Mouse (Mus musculus): ENCODE measurements at regions not wholly inside any gene's neighbourhood (a gene's known extent, or its start where the extent isn't known, plus 50 kb on each side); places are given as distances from the start of the nearest gene placed in this dataset.
A peak's percentile ranks its signal among the peaks of the same experiment; 100 is the strongest.

- peaks cover 37% of the 10 kb centered on the region for H3K4me1 ChIP-seq (replicated peaks)
- H3K4me2 ChIP-seq = no peak overlapping the region
- H3K27ac ChIP-seq = no peak overlapping the region
- H3K9ac ChIP-seq (replicated peaks) = no peak overlapping the region
- H3K27me3 ChIP-seq = no peaks in the 10 kb centered on the region
- ATAC-seq (ENCODE audit: insufficient number of reproducible peaks, insufficient read depth, low FRiP score, low TSS enrichment, low read depth) = 0 out of 2 replicates have a peak, but pooled peaks have one; percentile 21
- WGBS = 33% methylated on average over 4 of the region's 4 CpGs
- H3K4me3 ChIP-seq (replicated peaks) = no peak overlapping the region
- no peaks in the 10 kb centered on the region for H3K9me3 ChIP-seq
- H3K36me3 ChIP-seq = no peaks in the 10 kb centered on the region
Measured at GRCm38 (mm10) chr17:45966736-45967135, 65.4 kb downstream of the Vegfa start.

GRCm38 (mm10) chr17:45964031-45964430, 68.1 kb downstream of the Vegfa start:
- Histone ChIP-seq H3K4me3 (replicated peaks) (no peak overlapping the region), H3K27ac (no peak overlapping the region), H3K27me3 (no peaks in the 10 kb centered on the region), H3K9ac (replicated peaks) (no peak overlapping the region), H3K4me1 (replicated peaks) (peaks cover 40% of the 10 kb centered on the region), H3K9me3 (no peaks in the 10 kb centered on the region), H3K36me3 (no peaks in the 10 kb centered on the region), H3K4me2 (no peak overlapping the region)
- ATAC-seq (ENCODE audit: insufficient number of reproducible peaks, insufficient read depth, low FRiP score, low TSS enrichment, low read depth) = no peak

DNA sequence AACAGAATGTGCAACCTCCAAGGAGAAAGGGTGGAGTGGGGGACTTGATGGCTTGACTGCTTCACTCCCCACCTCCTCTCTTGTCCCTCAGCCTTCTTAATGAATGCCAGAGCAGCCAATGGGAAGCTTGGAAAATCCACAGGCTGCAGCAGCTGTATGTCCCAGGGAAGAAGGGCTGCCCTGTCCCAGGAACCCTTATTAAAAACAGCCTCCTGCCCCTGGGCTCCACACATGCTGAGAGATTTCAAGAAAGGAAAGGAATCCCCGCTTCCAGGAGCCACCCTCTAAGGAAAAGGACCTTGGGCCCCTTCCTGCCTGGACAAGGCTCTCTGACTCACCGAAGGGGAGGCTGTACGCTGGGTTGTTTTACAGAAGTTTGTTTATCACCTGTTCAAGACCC, 68.8 kb downstream of the Vegfa start:
- Histone ChIP-seq H3K9me3 (no peaks in the 10 kb centered on the region), H3K36me3 (no peaks in the 10 kb centered on the region), H3K4me3 (replicated peaks) (no peak overlapping the region), H3K4me1 (replicated peaks) (peaks cover 39% of the 10 kb centered on the region), H3K27ac (no peak overlapping the region), H3K4me2 (no peak overlapping the region), H3K9ac (replicated peaks) (no peak overlapping the region), H3K27me3 (no peaks in the 10 kb centered on the region)
- WGBS = 26% methylated on average over 3 of the region's 3 CpGs
- ATAC-seq (ENCODE audit: insufficient number of reproducible peaks, insufficient read depth, low FRiP score, low TSS enrichment, low read depth) = no peak

DNA sequence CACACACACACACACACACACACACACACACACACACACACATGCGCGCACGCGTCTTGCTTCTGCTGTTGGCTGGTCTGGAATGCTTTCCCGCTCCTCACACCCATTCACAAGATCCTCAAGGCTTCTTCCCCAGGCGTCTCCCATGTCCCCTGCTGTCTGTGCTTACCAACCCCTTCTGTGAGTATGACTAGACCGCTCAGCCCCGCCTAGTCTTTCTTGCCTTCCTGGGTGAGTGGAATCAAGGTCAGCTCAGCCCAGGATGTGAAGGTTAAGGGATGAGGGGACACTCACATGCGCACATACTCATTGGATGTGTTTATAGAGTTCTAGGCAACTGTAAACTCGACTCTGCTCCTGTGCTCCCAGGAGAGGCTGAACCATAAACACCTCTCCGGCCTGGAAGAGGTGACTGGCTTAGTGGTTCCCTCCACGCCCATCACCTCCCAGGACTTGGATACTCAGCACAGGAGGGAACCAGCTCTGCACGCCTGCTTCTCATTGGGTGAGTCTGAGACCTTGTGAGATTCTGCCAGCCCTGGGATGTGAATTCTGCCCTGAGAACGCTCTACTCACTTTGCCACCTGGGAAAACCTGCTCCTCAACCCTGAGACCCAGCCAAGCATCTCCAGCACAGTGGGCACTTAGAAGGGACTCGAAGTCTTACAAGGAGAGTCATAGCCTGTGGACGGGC, 70.4 kb downstream of the Vegfa start:
- Histone ChIP-seq H3K9ac (replicated peaks) (no peak overlapping the region), H3K9me3 (no peaks in the 10 kb centered on the region), H3K4me2 (no peak overlapping the region), H3K4me1 (replicated peaks) (peaks cover 30% of the 10 kb centered on the region), H3K27me3 (no peaks in the 10 kb centered on the region), H3K36me3 (no peaks in the 10 kb centered on the region), H3K27ac (no peak overlapping the region), H3K4me3 (replicated peaks) (no peak overlapping the region)
- no peak for ATAC-seq (ENCODE audit: insufficient number of reproducible peaks, insufficient read depth, low FRiP score, low TSS enrichment, low read depth)
- WGBS = 74% methylated on average over 16 of the region's 16 CpGs

DNA sequence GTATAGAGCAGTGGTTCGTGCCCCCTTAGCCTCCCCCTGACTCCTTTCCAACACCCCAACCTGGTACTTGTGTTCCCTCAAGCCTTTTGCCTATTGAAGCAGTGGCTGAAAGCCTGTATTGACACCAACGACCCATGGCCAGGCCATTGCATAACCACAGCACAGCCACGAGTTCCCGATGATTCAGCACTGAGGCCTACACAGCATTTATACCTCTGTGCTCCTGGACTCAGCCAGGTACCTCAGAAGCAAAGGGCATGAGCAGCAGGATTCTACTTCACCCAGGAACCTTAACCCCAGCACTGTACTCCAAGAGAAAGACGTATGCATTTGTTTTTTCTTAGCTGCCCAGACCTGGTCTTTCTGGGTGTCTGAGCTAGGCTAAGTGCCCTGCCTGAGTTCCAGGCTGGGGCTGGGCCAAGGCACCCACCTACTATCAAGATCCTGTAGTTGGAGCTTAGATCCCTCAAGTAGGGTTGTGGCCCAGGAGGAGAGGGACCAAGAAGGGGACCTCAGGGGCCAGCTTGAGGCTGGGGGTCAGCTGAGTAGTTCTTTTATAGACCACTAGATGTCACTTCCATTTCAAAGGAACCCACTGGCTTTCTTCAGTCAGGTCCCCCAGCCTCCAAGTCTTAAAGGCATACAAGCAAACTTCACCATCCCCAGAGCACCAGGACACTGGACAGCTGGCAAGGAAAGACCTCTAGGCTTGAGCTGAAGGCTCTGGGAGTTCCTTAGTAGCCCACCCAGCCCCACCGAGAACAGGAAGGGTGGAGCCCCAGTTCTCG, 73.9 kb downstream of the Vegfa start:
- Histone ChIP-seq H3K4me1 (replicated peaks) (peaks cover 33% of the 10 kb centered on the region), H3K36me3 (no peaks in the 10 kb centered on the region), H3K4me2 (no peak overlapping the region), H3K9ac (replicated peaks) (no peak overlapping the region), H3K4me3 (replicated peaks) (no peak overlapping the region), H3K9me3 (no peaks in the 10 kb centered on the region), H3K27ac (no peak overlapping the region), H3K27me3 (no peaks in the 10 kb centered on the region)
- no peak for ATAC-seq (ENCODE audit: insufficient number of reproducible peaks, insufficient read depth, low FRiP score, low TSS enrichment, low read depth)
- 85% methylated on average over 7 of the region's 7 CpGs for WGBS

DNA sequence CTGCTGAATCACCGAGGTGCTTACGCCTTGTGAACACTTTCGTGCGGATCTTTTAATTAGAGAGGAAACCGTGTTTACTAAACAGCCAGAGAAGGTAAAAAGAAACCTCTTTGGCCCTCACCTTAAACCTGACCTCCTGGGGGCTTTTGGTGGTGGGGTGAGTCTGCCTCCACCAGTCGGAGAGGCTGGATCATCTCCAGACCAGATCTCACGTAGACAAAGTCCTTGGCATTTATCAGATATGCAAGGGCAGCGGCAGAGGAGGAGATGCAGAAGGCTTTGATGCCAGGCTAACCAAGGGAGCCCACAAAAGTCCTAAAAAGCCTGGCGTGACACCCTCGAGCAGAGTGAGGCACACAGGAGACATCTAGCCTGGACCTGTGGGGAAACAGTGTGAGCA, 76.7 kb downstream of the Vegfa start:
- Histone ChIP-seq H3K9ac (replicated peaks) (no peak overlapping the region), H3K4me3 (replicated peaks) (no peak overlapping the region), H3K27me3 (no peaks in the 10 kb centered on the region), H3K9me3 (no peaks in the 10 kb centered on the region), H3K27ac (no peak overlapping the region), H3K4me2 (no peak overlapping the region), H3K36me3 (no peaks in the 10 kb centered on the region), H3K4me1 (replicated peaks) (peaks cover 21% of the 10 kb centered on the region)
- 61% methylated on average over 10 of the region's 10 CpGs for WGBS
- ATAC-seq (ENCODE audit: insufficient number of reproducible peaks, insufficient read depth, low FRiP score, low TSS enrichment, low read depth) = no peak

DNA sequence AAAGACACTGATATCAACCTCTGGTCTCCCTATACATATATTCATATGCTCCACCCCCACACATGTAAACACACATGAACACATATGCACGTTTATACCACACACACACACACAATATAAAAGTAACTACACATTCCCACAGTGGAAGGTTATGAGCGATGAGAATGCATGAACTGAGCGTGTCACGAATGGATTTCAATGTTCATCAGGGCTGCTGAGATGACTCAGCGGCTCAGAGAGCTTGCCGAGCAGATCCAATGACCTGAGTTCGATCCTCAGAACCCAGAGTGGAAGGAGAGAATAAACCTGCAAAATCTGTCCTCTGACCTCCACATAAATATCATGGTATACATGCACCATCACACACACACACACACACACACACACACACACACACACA, 77.3 kb downstream of the Vegfa start:
- Histone ChIP-seq H3K9ac (replicated peaks) (no peak overlapping the region), H3K36me3 (no peaks in the 10 kb centered on the region), H3K27ac (no peak overlapping the region), H3K4me3 (replicated peaks) (no peak overlapping the region), H3K9me3 (no peaks in the 10 kb centered on the region), H3K4me1 (replicated peaks) (peaks cover 21% of the 10 kb centered on the region), H3K27me3 (no peaks in the 10 kb centered on the region), H3K4me2 (no peak overlapping the region)
- ATAC-seq (ENCODE audit: insufficient number of reproducible peaks, insufficient read depth, low FRiP score, low TSS enrichment, low read depth) = no peak
- WGBS = 88% methylated on average over 7 of the region's 7 CpGs

DNA sequence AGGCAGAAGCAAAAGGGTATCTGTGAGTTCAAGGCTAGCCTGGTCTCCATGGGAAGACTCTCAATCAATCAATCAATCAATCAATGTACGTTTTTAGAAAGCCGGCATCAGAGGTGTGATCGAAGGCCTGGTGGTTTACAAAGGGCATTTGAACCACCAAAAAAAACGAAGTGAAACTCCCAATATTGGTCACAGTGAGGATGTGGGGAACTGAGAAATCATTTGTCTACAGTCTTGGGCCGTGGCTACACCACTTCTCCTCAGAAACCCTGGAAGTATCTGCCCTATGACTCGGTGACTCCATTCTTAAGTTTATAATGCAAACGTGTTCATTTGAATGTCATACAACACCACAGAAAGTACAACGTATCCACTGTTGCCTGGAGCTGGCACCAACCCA, 78.6 kb downstream of the Vegfa start:
- WGBS = 90% methylated on average over 8 of the region's 8 CpGs
- H3K27ac ChIP-seq = no peak overlapping the region
- no peaks in the 10 kb centered on the region for H3K9me3 ChIP-seq
- H3K9ac ChIP-seq (replicated peaks) = no peak overlapping the region
- no peaks in the 10 kb centered on the region for H3K27me3 ChIP-seq
- no peak for ATAC-seq (ENCODE audit: insufficient number of reproducible peaks, insufficient read depth, low FRiP score, low TSS enrichment, low read depth)
- H3K4me3 ChIP-seq (replicated peaks) = no peak overlapping the region
- peaks cover 21% of the 10 kb centered on the region for H3K4me1 ChIP-seq (replicated peaks)
- H3K4me2 ChIP-seq = no peak overlapping the region
- no peaks in the 10 kb centered on the region for H3K36me3 ChIP-seq

GRCm38 (mm10) chr17:45950533-45951164, 81.5 kb downstream of the Vegfa start:
- ATAC-seq (ENCODE audit: insufficient number of reproducible peaks, insufficient read depth, low FRiP score, low TSS enrichment, low read depth) = no peak
- no peaks in the 10 kb centered on the region for H3K9me3 ChIP-seq
- H3K27ac ChIP-seq = no peak overlapping the region
- no peak overlapping the region for H3K4me2 ChIP-seq
- WGBS = 50% methylated on average over 9 of the region's 9 CpGs
- H3K4me1 ChIP-seq (replicated peaks) = peaks cover 3% of the 10 kb centered on the region; the same call in 1 of the 2 replicates
- H3K27me3 ChIP-seq = no peaks in the 10 kb centered on the region; the same call in 1 of the 2 replicates
- H3K36me3 ChIP-seq = no peaks in the 10 kb centered on the region
- no peak overlapping the region for H3K4me3 ChIP-seq (replicated peaks)
- no peak overlapping the region for H3K9ac ChIP-seq (replicated peaks)

- H3K36me3 ChIP-seq = no peaks in the 10 kb centered on the region
- no peaks in the 10 kb centered on the region for H3K9me3 ChIP-seq
- ATAC-seq (ENCODE audit: insufficient number of reproducible peaks, insufficient read depth, low FRiP score, low TSS enrichment, low read depth) = no peak
- 76% methylated on average over 6 of the region's 6 CpGs for WGBS
- H3K27me3 ChIP-seq = no peaks in the 10 kb centered on the region; the same call in 1 of the 2 replicates
- peaks cover 5% of the 10 kb centered on the region for H3K4me1 ChIP-seq (replicated peaks)
- H3K9ac ChIP-seq (replicated peaks) = no peak overlapping the region
- H3K4me3 ChIP-seq (replicated peaks) = no peak overlapping the region
- no peak overlapping the region for H3K4me2 ChIP-seq
- H3K27ac ChIP-seq = no peak overlapping the region
Measured at GRCm38 (mm10) chr17:45949141-45949540, 83.0 kb downstream of the Vegfa start.

DNA sequence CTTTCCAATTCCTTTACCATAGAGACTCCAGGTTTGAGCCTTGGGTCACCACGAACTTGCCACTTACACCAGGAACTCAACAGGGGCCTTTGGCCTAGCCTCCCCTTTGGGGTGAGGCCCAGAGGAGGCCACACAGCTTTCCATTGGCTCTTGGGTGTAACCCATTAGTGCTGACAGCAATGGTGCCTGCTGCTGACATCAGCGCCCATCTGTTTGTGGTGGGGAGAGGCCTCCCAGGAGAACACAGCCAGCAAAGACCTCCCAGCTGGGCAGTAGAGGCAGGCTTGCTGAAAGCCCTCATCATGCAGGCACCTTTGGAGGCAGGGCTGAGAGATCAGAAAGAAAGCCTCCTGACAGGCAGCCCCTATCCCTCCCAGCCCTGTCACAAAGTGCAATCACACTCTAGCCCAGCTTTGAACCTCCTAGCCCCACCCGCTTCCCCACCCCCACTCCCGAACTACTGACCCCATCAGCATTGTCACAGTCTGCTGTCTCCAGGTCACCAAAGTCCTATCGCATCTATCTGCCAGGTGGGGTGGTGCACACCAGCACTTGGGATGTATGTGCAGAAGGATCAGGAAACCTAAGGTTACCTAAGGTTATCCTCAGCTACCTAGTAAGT, 83.7 kb downstream of the Vegfa start:
- WGBS = 34% methylated on average over 5 of the region's 5 CpGs
- Histone ChIP-seq H3K4me1 (replicated peaks) (peaks cover 5% of the 10 kb centered on the region), H3K27ac (no peak overlapping the region), H3K27me3 (no peaks in the 10 kb centered on the region; the same call in 1 of the 2 replicates), H3K4me2 (no peak overlapping the region), H3K4me3 (replicated peaks) (no peak overlapping the region), H3K9ac (replicated peaks) (no peak overlapping the region), H3K36me3 (no peaks in the 10 kb centered on the region), H3K9me3 (no peaks in the 10 kb centered on the region)
- no peak for ATAC-seq (ENCODE audit: insufficient number of reproducible peaks, insufficient read depth, low FRiP score, low TSS enrichment, low read depth)
